Mouse (Mus musculus): Measurements from ENCODE around the gene Agtpbp1.

GRCm38 (mm10) chr13:59533331-59533730, 51.7 kb downstream of the Agtpbp1 start:
- TF ChIP-seq EP300 (IDR thresholded peaks at IDR 0.05; ENCODE audit: low read depth in 1 of 2, low read length in 2 of 2) (no peak), SIN3A (IDR thresholded peaks at IDR 0.05; ENCODE audit: low read length) (no peak), CTCF (IDR thresholded peaks at IDR 0.05 in 2 of 3, conservative IDR thresholded peaks at IDR 0.05 in 1 of 3; ENCODE audit: control insufficient read depth in 1 of 3, insufficient read depth in 1 of 3, low read depth in 2 of 3, low read length in 3 of 3, poor library complexity in 1 of 3, severe bottlenecking in 1 of 3) (no peak)
